Mouse (Mus musculus) myocyte (in vitro differentiated cells): Measurements from ENCODE around the gene Pdss2. TPM values are rescaled to one million over a fixed set of nuclear protein-coding genes. Genes with fewer than 3 reads are reported as not detected.
A peak's percentile ranks its signal among the peaks of the same experiment; 100 is the strongest.

Experiments used
- H3K27me3 ChIP-seq: one replicate; pipeline ENCODE4 v1.6.1; 2011; ENCODE audit not compliant: control insufficient read depth, insufficient read depth, insufficient read length
- H3K36me3 ChIP-seq: one replicate; pipeline ENCODE4 v1.6.1; 2011; ENCODE audit not compliant: control insufficient read depth, insufficient read depth
- H3K4me2 ChIP-seq: one replicate; pipeline ENCODE4 v1.6.1; 2011; ENCODE audit warnings: low read depth, control low read depth
- H3K4me3 ChIP-seq: one replicate; pipeline ENCODE4 v1.5.1; 2011; ENCODE audit warnings: mild to moderate bottlenecking, control low read depth, moderate library complexity
- H3K79me2 ChIP-seq: one replicate; pipeline ENCODE4 v1.6.1; 2011; ENCODE audit not compliant: control insufficient read depth, insufficient read depth
- H3ac ChIP-seq: one replicate; pipeline ENCODE4 v1.6.1; 2011; ENCODE audit not compliant: control insufficient read depth, insufficient read length
- CEBPB ChIP-seq: IDR thresholded peaks from 2 replicates; pipeline ENCODE4 v1.6.1; 2011; ENCODE audit warnings: mild to moderate bottlenecking, moderate library complexity; ENCODE audit not compliant: poor library complexity, insufficient read depth, severe bottlenecking
- E2F4 ChIP-seq: IDR thresholded peaks from one replicate; pipeline ENCODE4 v1.6.1; 2011; ENCODE audit warnings: mild to moderate bottlenecking, control low read depth, moderate library complexity; ENCODE audit not compliant: insufficient read depth
- MAX ChIP-seq: IDR thresholded peaks from one replicate; pipeline ENCODE4 v1.6.1; 2011; ENCODE audit warnings: low read depth, mild to moderate bottlenecking, control low read depth
- MYOD1 ChIP-seq, 3 experiments: IDR thresholded peaks; one replicate each; pipeline ENCODE4 v1.6.1; 2011; ENCODE audit warnings: control low read depth in 2 of 3, low read depth in 2 of 3, mild to moderate bottlenecking in 2 of 3, moderate library complexity in 1 of 3; ENCODE audit not compliant: insufficient read length in 2 of 3, control insufficient read depth in 1 of 3
- MYOG ChIP-seq, 3 experiments: IDR thresholded peaks; one replicate each; pipeline ENCODE4 v1.6.1; 2011; ENCODE audit warnings: control low read depth in 2 of 3, low read depth in 2 of 3, mild to moderate bottlenecking in 2 of 3; ENCODE audit not compliant: insufficient read length in 2 of 3, control insufficient read depth in 1 of 3, insufficient read depth in 1 of 3
- POLR2A ChIP-seq: IDR thresholded peaks from one replicate; pipeline ENCODE4 v1.6.1; 2011; ENCODE audit warnings: low read depth, mild to moderate bottlenecking, control low read depth, moderate library complexity; ENCODE audit not compliant: insufficient read length
- POLR2AphosphoS2 ChIP-seq: IDR thresholded peaks from one replicate; pipeline ENCODE4 v1.6.1; 2011; ENCODE audit warnings: low read depth, control low read depth; ENCODE audit not compliant: insufficient read length
- REST ChIP-seq: IDR thresholded peaks from one replicate; pipeline ENCODE4 v1.6.1; 2011; ENCODE audit warnings: mild to moderate bottlenecking, control low read depth, moderate library complexity; ENCODE audit not compliant: insufficient read depth, insufficient read length
- SRF ChIP-seq: IDR thresholded peaks from one replicate; pipeline ENCODE4 v1.6.1; 2011; ENCODE audit warnings: low read depth; ENCODE audit not compliant: control insufficient read depth, insufficient read length
- TCF12 ChIP-seq: IDR thresholded peaks from one replicate; pipeline ENCODE4 v1.6.1; 2011; ENCODE audit warnings: mild to moderate bottlenecking, control low read depth; ENCODE audit not compliant: poor library complexity, insufficient read depth, severe bottlenecking
- TCF3 ChIP-seq: IDR thresholded peaks from one replicate; pipeline ENCODE4 v1.6.1; 2011; ENCODE audit warnings: low read depth, control low read depth; ENCODE audit not compliant: insufficient read length
- USF1 ChIP-seq: IDR thresholded peaks from one replicate; pipeline ENCODE4 v1.6.1; 2011; ENCODE audit warnings: low read depth, mild to moderate bottlenecking, control low read depth, moderate library complexity
- polyA plus RNA-seq: library from polyadenylated mRNA; unstranded; fragments of >200 nt; fragmentation: generic; extraction: Trizol; gene quantifications from one replicate; pipeline ENCODE4 v1.2.1, GENCODE M21; 2012; ENCODE audit warnings: missing spikeins

Pdss2 gene
- polyA plus RNA-seq, 1 experiment: 8.5 TPM

GRCm38 (mm10) chr10:43173828-43174325 is 47.4 kb upstream of the Pdss2 start:
- Histone ChIP-seq H3ac (peak overlapping the region; percentile 85), H3K27me3 (peaks cover 7% of the 10 kb centered on the region), H3K4me3 (peak overlapping the region; percentile 57), H3K79me2 (peaks cover 6% of the 10 kb centered on the region), H3K4me2 (peak overlapping the region; percentile 93), H3K36me3 (no peaks in the 10 kb centered on the region)
- no peak for TF ChIP-seq TCF3
- TF ChIP-seq MYOG (IDR thresholded peaks at IDR 0.05; ENCODE audit: control insufficient read depth in 1 of 3, insufficient read depth in 1 of 3, insufficient read length in 2 of 3, low read depth in 2 of 3): no peak
- no peak for TF ChIP-seq POLR2AphosphoS2
- TF ChIP-seq E2F4: no peak

DNA sequence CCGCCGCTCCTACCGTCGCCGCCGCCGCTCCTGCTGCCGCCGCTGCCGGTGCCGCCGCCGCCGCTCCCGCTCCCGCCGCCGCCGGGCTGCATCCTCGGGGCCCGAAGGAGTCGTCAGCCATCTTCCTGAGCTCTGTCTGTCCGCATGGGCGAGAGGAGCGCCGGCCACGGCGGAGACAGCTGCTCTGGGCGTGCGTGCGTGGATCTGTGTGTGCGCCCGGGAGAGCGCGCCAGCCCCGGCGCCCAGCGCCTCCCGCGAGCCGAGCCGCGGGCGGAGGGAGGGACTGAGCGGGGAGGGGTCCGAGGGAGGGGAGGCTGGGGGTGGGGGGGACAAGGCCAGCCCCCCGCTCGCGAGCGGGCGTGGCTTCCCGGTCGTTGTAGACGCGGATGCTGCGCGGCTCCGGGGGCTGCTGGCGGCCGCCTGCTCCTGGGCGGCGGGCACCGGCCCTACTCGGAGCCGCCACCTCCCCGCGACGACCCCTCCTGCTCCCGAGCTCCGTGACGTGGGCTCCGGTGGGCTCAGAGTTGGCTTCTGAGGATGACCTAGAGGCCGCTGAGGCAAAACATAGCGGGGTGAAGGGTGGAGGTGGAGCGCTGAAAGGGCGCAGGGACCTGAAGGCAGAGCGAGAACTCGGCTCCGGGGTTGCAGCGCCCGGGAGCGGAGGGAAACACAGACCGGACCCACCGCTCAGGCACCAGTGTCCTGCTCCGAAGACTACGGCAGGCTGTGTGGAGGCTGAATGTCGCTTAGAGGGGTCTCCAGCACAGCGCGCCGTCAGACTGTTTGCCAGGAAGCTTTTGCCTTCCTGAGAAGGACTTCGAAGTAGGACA is 46.7 kb upstream of the Pdss2 start, which contains the start of the genes Sobp and 9030612E09Rik:
Gene Sobp (minus strand): TSS at position 205 of the 830 bp plus-strand sequence.
Gene 9030612E09Rik (plus strand): TSS at position 379 of the 830 bp plus-strand sequence.
- H3K4me3 ChIP-seq: peak within 1 kb of the TSS; percentile 57
- peaks cover 6% of the 10 kb centered on the region for H3K79me2 ChIP-seq
- peak within 1 kb of the TSS; percentile 93 for H3K4me2 ChIP-seq
- H3ac ChIP-seq: peak within 1 kb of the TSS; percentile 85
- H3K27me3 ChIP-seq: peaks cover 7% of the 10 kb centered on the region
- no peaks in the 10 kb centered on the region for H3K36me3 ChIP-seq
- TF ChIP-seq SRF: no peak
- TF ChIP-seq TCF12: no peak
- TF ChIP-seq MYOG (IDR thresholded peaks at IDR 0.05; ENCODE audit: control insufficient read depth in 1 of 3, insufficient read depth in 1 of 3, insufficient read length in 2 of 3, low read depth in 2 of 3): peak in 2 of 3 experiments; percentile 82 to 85
- no peak for TF ChIP-seq POLR2AphosphoS2
- TF ChIP-seq CEBPB: no peak
- no peak for TF ChIP-seq REST
- peak; percentile 7 for TF ChIP-seq TCF3
- TF ChIP-seq E2F4: no peak
- TF ChIP-seq POLR2A: peak; percentile 69
- no peak for TF ChIP-seq USF1
- TF ChIP-seq MYOD1 (IDR thresholded peaks at IDR 0.05; ENCODE audit: control insufficient read depth in 1 of 3, insufficient read length in 2 of 3, low read depth in 2 of 3): peak in 2 of 3 experiments; percentile 66 to 74
- TF ChIP-seq MAX: no peak

GRCm38 (mm10) chr10:43175156-43175601 is 46.1 kb upstream of the Pdss2 start:
- Histone ChIP-seq H3ac (peak overlapping the region; percentile 85), H3K27me3 (peaks cover 7% of the 10 kb centered on the region), H3K79me2 (peaks cover 6% of the 10 kb centered on the region), H3K4me3 (peak overlapping the region; percentile 57), H3K36me3 (no peaks in the 10 kb centered on the region), H3K4me2 (peak overlapping the region; percentile 77)
- no peak for TF ChIP-seq TCF3
- no peak for TF ChIP-seq USF1
- no peak for TF ChIP-seq POLR2A
- TF ChIP-seq REST: no peak
- no peak for TF ChIP-seq TCF12
- no peak for TF ChIP-seq E2F4
- no peak for TF ChIP-seq SRF
- no peak for TF ChIP-seq MYOG (IDR thresholded peaks at IDR 0.05; ENCODE audit: control insufficient read depth in 1 of 3, insufficient read depth in 1 of 3, insufficient read length in 2 of 3, low read depth in 2 of 3)

GRCm38 (mm10) chr10:43180313-43180912 is 40.9 kb upstream of the Pdss2 start:
- H3K79me2 ChIP-seq: no peaks in the 10 kb centered on the region
- TF ChIP-seq POLR2AphosphoS2 (no peak), SRF (no peak), E2F4 (no peak), TCF12 (no peak), MYOD1 (IDR thresholded peaks at IDR 0.05; ENCODE audit: control insufficient read depth in 1 of 3, insufficient read length in 2 of 3, low read depth in 2 of 3) (no peak), MAX (no peak), REST (no peak), POLR2A (no peak), MYOG (IDR thresholded peaks at IDR 0.05; ENCODE audit: control insufficient read depth in 1 of 3, insufficient read depth in 1 of 3, insufficient read length in 2 of 3, low read depth in 2 of 3) (no peak), CEBPB (no peak), USF1 (no peak), TCF3 (no peak)
- no peaks in the 10 kb centered on the region for H3K36me3 ChIP-seq
- H3ac ChIP-seq: no peak overlapping the region
- no peak overlapping the region for H3K4me3 ChIP-seq
- no peaks in the 10 kb centered on the region for H3K27me3 ChIP-seq
- H3K4me2 ChIP-seq: no peak overlapping the region
